Mouse (Mus musculus) ES-E14 (cell line): Measurements from ENCODE around the gene Ralgapa2. TPM values are rescaled to one million over a fixed set of nuclear protein-coding genes. Genes with fewer than 3 reads are reported as not detected.

ENCODE experiments used
- DNase-seq: peaks from one replicate; pipeline ENCODE4 v3.0.0-alpha.2; 2013; ENCODE audit warnings: low read depth, low spot score
- H3K27ac ChIP-seq: 2 replicates; pipeline ENCODE4 v1.5.1; 2012; ENCODE audit warnings: low read depth, mild to moderate bottlenecking, low read length, moderate library complexity, mixed read lengths; ENCODE audit not compliant: poor library complexity, insufficient read depth, severe bottlenecking
- H3K36me3 ChIP-seq: 2 replicates; pipeline ENCODE4 v1.6.1; 2012; ENCODE audit warnings: mild to moderate bottlenecking, low read length, moderate library complexity, mixed read lengths; ENCODE audit not compliant: control insufficient read depth, poor library complexity, insufficient read depth, severe bottlenecking
- H3K4me1 ChIP-seq, 2 experiments: fragments of 150-350 bp in 1 of 2; sonication (generic) in 1 of 2; 2 replicates each; pipeline ENCODE4 v1.6.1; 2012; ENCODE audit warnings: low read length in 2 of 2, mild to moderate bottlenecking in 1 of 2, mixed read lengths in 1 of 2; ENCODE audit not compliant: control insufficient read depth in 2 of 2, insufficient read depth in 2 of 2, poor library complexity in 1 of 2
- H3K4me3 ChIP-seq, 2 experiments: fragments of 150-350 bp in 1 of 2; sonication (generic) in 1 of 2; 2 replicates each; pipeline ENCODE4 v1.5.1; 2012; ENCODE audit warnings: low read length in 2 of 2, low read depth in 1 of 2, mild to moderate bottlenecking in 1 of 2, mixed read lengths in 1 of 2; ENCODE audit not compliant: insufficient read depth in 1 of 2, poor library complexity in 1 of 2, severe bottlenecking in 1 of 2
- H3K9ac ChIP-seq: 2 replicates; pipeline ENCODE4 v1.6.1; 2012; ENCODE audit warnings: low read depth, mild to moderate bottlenecking, low read length, mixed read lengths; ENCODE audit not compliant: poor library complexity, insufficient read depth, severe bottlenecking
- H3K9me3 ChIP-seq: fragments of 150-350 bp; sonication (generic); 2 replicates; pipeline ENCODE4 v1.6.1; 2012; ENCODE audit warnings: low read depth, mild to moderate bottlenecking, low read length; ENCODE audit not compliant: control insufficient read depth, insufficient read depth
- CHD2 ChIP-seq: IDR thresholded peaks from 2 replicates; pipeline ENCODE4 v1.6.1; 2014; ENCODE audit warnings: mild to moderate bottlenecking, low read depth, low read length, inconsistent platforms
- HCFC1 ChIP-seq: IDR thresholded peaks from 2 replicates; pipeline ENCODE4 v1.6.1; 2012; ENCODE audit warnings: low read length, inconsistent platforms, borderline replicate concordance; ENCODE audit not compliant: insufficient read depth
- MAFK ChIP-seq: IDR thresholded peaks from 2 replicates; pipeline ENCODE4 v1.6.1; 2014; ENCODE audit warnings: mild to moderate bottlenecking, low read depth, low read length, inconsistent platforms; ENCODE audit not compliant: insufficient read depth
- ZC3H11A ChIP-seq: IDR thresholded peaks from 2 replicates; pipeline ENCODE4 v1.6.1; 2012; ENCODE audit warnings: low read depth, mild to moderate bottlenecking, inconsistent platforms, low read length, borderline replicate concordance
- ZNF384 ChIP-seq: IDR thresholded peaks from 2 replicates; pipeline ENCODE4 v1.6.1; 2012; ENCODE audit warnings: low read depth, low read length, inconsistent platforms
- in situ Hi-C, 2 experiments: fragments of 600-800 bp; cut with MboI; formaldehyde crosslinking; loops; one replicate each; pipeline ENCODE4 v1.15.1; 2025; ENCODE audit warnings: low sequenced_read_pairs in 2 of 2, inconsistent platforms in 1 of 2; ENCODE audit not compliant: unreplicated experiment in 2 of 2
- total RNA-seq: library from RNA; depleted of rRNA; stranded (reverse); fragments of 300-350 nt; gene quantifications from 2 replicates; pipeline ENCODE4 v1.2.3, GENCODE M21; 2012

The Ralgapa2 gene
- total RNA-seq, 1 experiment: 23.0 TPM

- Histone ChIP-seq H3K9ac (no peak overlapping the region), H3K27ac (peak overlapping the region; percentile 80; the same call in 1 of the 2 replicates), H3K9me3 (no peaks in the 10 kb centered on the region), H3K36me3 (no peaks in the 10 kb centered on the region), H3K4me1 (peaks cover 26 to 36% of the 10 kb centered on the region in 2 experiments), H3K4me3 (peak overlapping the region in 1 of 2 experiments; percentile 11; a peak in 1 of 4 replicates)
- in situ Hi-C loops: no loop called here
- TF ChIP-seq ZNF384: no peak
- 0 out of 2 replicates have a peak, but pooled peaks have one; percentile 31 for TF ChIP-seq CHD2
- TF ChIP-seq MAFK: peak; percentile 52; the same call in 1 of the 2 replicates
- DNase-seq: peak; percentile 73
These were observed 209.9 kb downstream of the Ralgapa2 start for GRCm38 (mm10) chr2:146302094-146302699.

- TF ChIP-seq MAFK: no peak
- in situ Hi-C loops: no loop called here
- no peak overlapping the region for H3K9ac ChIP-seq
- no peak for DNase-seq
- H3K4me1 ChIP-seq: peaks cover 26 to 36% of the 10 kb centered on the region in 2 experiments
- peak overlapping the region; percentile 0; the same call in 1 of the 2 replicates for H3K27ac ChIP-seq
- no peaks in the 10 kb centered on the region for H3K9me3 ChIP-seq
- H3K4me3 ChIP-seq: no peak overlapping the region
- no peaks in the 10 kb centered on the region for H3K36me3 ChIP-seq
These were observed 211.6 kb downstream of the Ralgapa2 start for GRCm38 (mm10) chr2:146300500-146301020.

- no peaks in the 10 kb centered on the region for H3K36me3 ChIP-seq
- H3K4me3 ChIP-seq: no peak overlapping the region
- H3K4me1 ChIP-seq: peaks cover 26 to 36% of the 10 kb centered on the region in 2 experiments
- in situ Hi-C loops: no loop called here
- peak overlapping the region; percentile 0; the same call in 1 of the 2 replicates for H3K27ac ChIP-seq
- no peak for DNase-seq
- no peak overlapping the region for H3K9ac ChIP-seq
- no peak for TF ChIP-seq CHD2
- no peak for TF ChIP-seq MAFK
- H3K9me3 ChIP-seq: no peaks in the 10 kb centered on the region
These were observed 212.2 kb downstream of the Ralgapa2 start for GRCm38 (mm10) chr2:146299841-146300460.

GRCm38 (mm10) chr2:146293538-146293937 is 218.6 kb downstream of the Ralgapa2 start:
- no peak overlapping the region for H3K4me3 ChIP-seq
- H3K9ac ChIP-seq: no peak overlapping the region
- peaks cover 0 to 2% of the 10 kb centered on the region in 2 experiments; a peak in 3 of 4 replicates for H3K4me1 ChIP-seq
- H3K36me3 ChIP-seq: no peaks in the 10 kb centered on the region
- H3K27ac ChIP-seq: no peak overlapping the region
- in situ Hi-C loops: no loop called here
- no peak for DNase-seq
- H3K9me3 ChIP-seq: no peaks in the 10 kb centered on the region
- TF ChIP-seq ZNF384: no peak
- no peak for TF ChIP-seq CHD2
- no peak for TF ChIP-seq ZC3H11A
- TF ChIP-seq MAFK: no peak
- TF ChIP-seq HCFC1: no peak
